Mouse (Mus musculus): Measurements from ENCODE around the gene Eif4ebp2.
A peak's percentile ranks its signal among the peaks of the same experiment; 100 is the strongest.

Eif4ebp2 gene

DNA sequence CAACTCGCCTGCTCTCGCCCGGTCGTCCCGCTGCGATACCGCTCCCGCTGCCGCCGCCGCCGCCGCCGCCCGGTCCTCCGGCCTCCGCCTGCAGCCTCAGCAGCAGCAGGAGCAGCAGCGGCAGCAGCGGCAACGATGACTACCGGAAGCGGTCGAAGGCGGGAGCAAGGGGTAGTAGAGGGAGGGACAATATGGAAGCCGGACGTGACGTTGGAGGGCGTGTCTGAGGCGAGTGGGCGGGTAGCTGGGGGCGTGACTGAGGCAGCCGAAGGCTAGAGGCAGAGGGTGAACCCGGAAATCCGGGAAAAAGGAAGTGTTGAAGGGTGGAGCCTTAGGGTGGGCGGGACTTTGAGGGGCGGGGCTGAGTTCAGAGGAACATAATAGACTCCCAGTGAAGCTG lies at the start of gene Eif4ebp2:
Eif4ebp2 (minus strand) TSS at position 17 of the 400 bp plus-strand sequence.
- peak; percentile 99 for DNase-seq

- DNase-seq: no peak
Measured at GRCm38 (mm10) chr10:61500756-61501155, 48.3 kb upstream of the Eif4ebp2 start.

DNA sequence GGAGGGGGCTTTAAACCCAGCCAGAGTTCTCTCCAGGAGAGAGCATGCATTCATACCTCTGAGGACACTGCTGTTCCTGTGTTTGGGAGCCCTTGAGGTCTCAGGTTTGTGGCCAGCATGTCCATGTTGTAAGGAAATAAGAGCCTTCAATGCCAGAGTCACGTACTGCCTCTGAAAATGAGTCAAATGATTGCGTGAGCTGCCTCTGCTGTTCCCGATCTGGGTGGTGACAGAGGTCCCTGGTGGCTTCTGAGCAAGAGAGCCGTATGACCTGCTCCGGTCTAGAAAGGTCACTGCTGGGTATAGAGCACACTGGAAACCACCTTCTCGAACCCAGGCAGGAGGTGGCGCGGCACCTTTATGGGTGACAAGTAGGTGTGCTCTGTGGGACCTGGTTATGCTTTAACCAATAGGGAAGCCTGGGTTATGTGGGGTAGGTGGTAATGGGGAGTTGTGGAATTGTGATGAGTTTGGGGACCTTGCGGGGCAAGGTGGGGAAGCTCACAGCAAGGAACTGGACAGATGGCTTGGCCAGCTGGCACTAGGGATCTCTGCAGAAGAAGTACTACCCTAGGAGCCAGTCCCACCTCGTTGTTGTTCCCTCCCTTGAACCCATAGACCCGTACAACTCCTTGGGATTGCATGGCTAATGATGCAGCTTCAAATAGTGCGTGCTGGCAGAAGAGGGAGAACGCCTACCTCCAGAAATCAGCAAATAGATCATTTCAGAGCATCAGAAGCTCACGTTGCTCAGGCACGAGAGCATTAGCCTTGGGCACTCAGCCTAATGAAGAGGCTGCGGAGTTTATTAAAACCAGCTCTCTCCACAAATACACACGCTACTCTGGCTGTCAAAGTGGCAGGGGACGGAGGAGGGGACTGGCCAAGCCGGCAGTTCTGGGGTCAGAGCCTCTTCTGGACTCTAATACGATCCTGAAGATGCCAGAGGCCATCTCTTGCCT lies 47.3 kb upstream of the Eif4ebp2 start:
- no peak for DNase-seq

DNA sequence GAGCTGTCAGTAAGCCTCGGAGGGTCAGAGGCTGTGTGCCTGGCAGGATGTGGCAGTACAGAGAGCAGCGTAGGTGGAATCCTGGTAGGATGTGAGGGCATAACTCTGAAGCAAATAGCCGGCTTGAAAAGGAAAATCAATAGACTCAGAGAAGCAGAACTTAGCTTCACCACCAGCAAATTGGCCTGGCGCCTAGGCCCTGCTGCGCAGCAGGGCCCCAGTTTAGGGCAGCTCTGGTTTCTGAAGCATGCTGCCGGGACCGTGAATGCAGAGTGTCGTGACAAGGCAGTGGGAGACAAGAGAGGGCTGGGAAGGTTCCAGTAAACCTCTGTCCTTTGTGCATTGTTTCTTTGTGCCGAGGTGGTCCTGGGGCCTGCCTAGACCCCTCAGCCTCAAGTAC lies 43.8 kb upstream of the Eif4ebp2 start:
- no peak for DNase-seq

DNA sequence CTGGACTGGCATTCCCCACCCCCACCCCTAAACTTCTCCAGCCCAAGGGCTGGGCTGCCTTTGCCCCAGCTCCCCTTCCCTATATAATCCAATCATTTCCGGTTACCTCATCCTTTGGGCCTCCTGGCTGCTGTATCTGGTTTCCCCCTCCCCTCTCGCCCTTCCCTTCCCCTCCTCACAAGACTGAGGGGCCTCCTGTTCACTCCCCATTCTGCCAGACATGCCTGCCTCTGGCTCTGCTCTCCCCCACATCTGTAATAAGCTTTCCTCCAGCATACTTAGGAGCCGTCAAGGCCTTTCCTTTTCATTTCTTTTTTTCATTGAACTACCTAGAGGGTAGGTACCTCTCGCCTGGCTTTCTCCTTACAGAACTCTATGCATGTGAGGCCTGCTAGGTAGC lies 43.0 kb upstream of the Eif4ebp2 start:
- DNase-seq: no peak

GRCm38 (mm10) chr10:61492040-61492439 lies 39.6 kb upstream of the Eif4ebp2 start:
- DNase-seq: peak; percentile 89

GRCm38 (mm10) chr10:61491573-61491972 lies 39.1 kb upstream of the Eif4ebp2 start:
- DNase-seq: no peak

DNA sequence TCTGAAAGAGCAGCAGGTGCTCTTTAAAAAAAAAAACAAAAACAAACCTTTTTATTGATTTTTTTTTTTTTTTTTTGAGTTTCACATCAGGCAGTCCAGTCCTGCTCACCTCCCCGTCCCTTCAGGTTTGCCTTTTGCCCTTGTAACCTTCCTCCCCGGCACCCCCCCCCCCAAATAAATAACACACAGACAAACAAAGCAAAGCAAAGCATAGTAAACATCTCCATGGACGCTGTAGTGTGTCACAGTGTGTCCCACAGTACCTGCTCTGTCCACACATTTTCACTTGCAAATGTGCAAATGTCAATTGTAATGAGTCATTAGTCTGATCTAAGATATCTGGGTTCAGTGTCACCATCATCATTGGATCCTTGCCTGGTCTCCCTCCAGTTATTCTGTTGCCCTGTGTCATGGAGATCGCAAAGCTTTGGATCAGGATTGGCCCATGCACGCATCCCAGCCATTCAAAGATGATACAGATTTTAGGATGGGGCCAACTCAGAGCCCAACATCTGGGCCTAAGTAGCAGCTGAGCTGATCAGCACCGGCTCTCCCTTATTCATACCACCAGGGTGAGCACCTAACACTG lies 36.2 kb upstream of the Eif4ebp2 start:
- no peak for DNase-seq

- no peak for DNase-seq
Measured at GRCm38 (mm10) chr10:61486551-61487339, 34.3 kb upstream of the Eif4ebp2 start.

DNA sequence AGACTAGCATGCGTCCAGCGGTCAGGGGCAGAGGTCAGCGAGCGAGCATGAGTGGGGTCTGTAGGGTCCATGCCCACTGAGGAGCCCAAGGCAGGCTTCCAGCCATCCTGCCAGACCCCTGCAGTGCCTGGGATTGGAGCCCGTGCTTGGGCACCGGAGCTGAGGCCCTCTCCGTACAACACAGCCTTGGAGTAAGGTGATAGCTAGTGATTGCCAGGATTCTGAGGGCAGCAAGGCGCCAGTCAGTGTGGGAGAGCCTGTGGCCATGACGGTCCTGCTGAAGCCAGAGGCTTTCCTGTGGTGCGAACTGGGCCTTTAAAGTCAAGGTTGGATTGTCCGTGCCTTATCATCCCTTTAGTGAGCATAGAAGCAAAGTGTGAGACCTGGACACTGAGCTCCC lies 32.3 kb upstream of the Eif4ebp2 start:
- no peak for DNase-seq

DNA sequence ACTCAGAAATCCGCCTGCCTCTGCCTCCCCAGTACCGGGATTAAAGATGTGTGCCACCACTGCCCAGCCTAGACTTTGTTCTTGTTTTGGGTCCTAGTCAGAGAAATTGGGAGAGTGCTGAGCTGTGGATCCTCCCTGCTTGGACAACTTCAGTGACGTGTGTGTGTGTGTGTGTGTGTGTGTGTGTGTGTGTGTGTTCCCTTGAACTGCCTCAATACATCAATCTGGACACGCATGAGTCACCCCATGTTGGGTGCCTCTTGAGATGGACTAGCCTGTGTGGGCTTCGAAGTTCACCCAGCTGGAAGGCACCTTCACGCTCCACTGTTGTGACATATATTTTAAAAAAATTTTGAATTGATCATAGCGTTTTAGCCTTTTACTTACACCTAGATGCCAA lies 30.3 kb upstream of the Eif4ebp2 start:
- no peak for DNase-seq

- no peak for DNase-seq
Measured at GRCm38 (mm10) chr10:61480488-61480887, 28.0 kb upstream of the Eif4ebp2 start.

GRCm38 (mm10) chr10:61479927-61480326 lies 27.5 kb upstream of the Eif4ebp2 start:
- DNase-seq: no peak

- DNase-seq: no peak
Measured at GRCm38 (mm10) chr10:61479461-61479860, 27.0 kb upstream of the Eif4ebp2 start.

DNA sequence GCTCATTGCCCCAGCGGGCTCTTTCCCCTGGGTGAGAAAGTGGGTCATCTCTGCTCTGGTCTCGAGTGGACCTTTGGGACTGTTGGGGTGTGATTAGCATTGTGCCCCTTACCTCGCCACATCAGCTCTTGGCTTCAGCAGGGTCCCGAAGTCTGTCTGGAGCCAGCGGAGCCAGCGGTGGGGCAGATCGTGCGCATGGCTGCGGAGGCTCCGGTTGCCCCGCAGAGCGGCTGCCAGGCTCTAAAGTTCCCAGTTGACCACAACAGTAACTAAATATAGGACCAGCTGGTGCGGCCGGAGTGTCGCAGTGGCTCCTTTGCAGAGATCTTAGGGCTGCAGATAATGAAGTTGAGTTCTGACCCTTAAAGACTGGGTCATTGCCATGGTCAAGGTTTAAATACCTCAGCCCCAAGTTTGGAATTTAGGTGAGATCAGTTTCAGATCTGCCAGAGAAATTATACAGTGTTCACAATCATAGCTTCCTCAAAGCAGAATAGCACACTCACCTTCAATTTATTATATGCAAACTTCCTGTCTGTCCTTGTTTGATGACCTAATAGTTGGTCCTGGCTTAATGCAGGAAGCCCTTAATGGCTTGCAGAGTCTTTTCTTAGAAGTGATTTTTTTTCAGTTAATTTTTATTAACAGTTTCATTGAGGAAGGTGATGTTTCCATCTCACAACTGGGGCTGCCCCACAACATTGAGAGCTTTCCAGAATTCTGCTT lies 24.1 kb upstream of the Eif4ebp2 start:
- no peak for DNase-seq

- peak; percentile 95 for DNase-seq
Measured at GRCm38 (mm10) chr10:61475594-61476439, 23.4 kb upstream of the Eif4ebp2 start, which contains the start of gene Lrrc20. TSS of gene Lrrc20 (plus strand) at chr10:61475801.

DNA sequence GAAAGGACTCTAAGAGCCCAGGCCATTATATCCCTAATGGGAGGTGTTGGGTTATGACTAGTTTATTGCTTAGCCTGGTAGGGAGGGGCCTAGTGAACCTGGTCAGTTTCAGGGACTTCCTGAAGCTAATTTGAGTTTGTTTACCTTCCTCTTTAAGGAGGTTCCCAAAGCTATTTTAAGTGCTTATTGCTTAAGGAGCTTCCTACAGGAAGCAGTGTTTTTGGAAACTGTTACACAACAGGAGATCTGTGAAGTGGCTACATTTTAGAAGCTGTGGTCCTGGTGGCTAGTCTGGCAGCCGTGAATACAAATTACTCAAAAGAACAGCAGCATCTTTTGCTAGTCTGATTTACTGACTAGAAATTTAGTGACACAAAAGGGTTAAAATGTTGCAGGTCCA lies 21.9 kb upstream of the Eif4ebp2 start:
- no peak for DNase-seq

- no peak for DNase-seq
Measured at GRCm38 (mm10) chr10:61473640-61474039, 21.2 kb upstream of the Eif4ebp2 start.

DNA sequence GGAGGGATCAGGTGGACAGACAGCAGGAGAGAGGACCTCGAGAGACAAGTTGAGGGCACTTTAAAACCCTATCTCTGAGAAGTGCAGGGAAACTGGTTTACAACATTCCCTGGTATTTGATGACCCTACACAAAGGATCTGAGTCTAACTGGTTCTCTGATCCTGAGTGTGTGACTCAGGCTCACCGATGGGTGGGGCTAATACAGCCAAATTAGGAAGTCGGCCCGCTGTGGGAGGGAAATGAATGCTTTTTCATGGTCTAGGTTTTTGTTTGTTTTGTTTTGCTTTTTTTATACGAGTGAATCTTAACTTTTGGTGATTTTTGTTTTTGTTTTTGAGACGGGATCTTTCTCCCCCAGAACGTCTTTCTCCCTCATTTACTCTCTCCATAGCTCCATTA lies 16.4 kb upstream of the Eif4ebp2 start:
- no peak for DNase-seq

- DNase-seq: peak; percentile 46
Measured at GRCm38 (mm10) chr10:61466873-61467272, 14.4 kb upstream of the Eif4ebp2 start.

DNA sequence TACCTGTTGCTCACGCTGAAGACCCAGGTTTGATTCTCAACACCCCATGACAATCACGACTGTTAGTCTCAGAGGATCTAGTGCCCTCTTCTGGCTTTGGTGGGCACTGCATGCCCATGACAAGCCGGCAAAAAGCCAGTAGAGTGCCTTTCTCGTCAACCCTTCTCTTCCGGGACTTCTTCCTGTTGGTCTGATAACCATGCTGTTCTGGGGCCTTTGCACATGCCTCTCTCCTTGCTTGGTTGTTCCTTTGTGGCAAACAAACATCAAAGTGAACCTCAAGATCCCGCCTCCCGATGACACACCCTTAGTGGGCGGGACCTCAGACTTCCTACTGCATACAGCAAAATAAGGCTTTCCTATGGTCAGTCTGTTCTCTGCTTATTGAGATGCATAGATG lies 13.8 kb upstream of the Eif4ebp2 start:
- DNase-seq: no peak

GRCm38 (mm10) chr10:61465009-61465408 lies 12.5 kb upstream of the Eif4ebp2 start:
- no peak for DNase-seq
